Mouse (Mus musculus): ENCODE measurements around the gene Wnk4. TPM values are rescaled to one million over a fixed set of nuclear protein-coding genes. Genes with fewer than 3 reads are reported as not detected.
A peak's percentile ranks its signal among the peaks of the same experiment; 100 is the strongest.

Gene Wnk4
- polyA plus RNA-seq, 1 experiment, result 37.7 TPM

GRCm38 (mm10) chr11:101226065-101226701 lies 34.2 kb upstream of the Wnk4 start, which contains the start of gene Ezh1:
Ezh1 (minus strand) TSS chr11:101226463.
- Histone ChIP-seq H3K9me3 (no peaks in the 10 kb centered on the region), H3K4me1 (peaks cover 34% of the 10 kb centered on the region), H3K4me3 (replicated peaks) (peak within 1 kb of the TSS; percentile 97), H3K27me3 (replicated peaks) (peaks cover 36% of the 10 kb centered on the region), H3K36me3 (replicated peaks; ENCODE audit: low read length) (peaks cover 4% of the 10 kb centered on the region)
- TF ChIP-seq FLI1 (IDR thresholded peaks at IDR 0.05; ENCODE audit: low read length), result no peak
- TF ChIP-seq GATA1 (IDR thresholded peaks at IDR 0.05; ENCODE audit: borderline replicate concordance, low read length), result no peak

DNA sequence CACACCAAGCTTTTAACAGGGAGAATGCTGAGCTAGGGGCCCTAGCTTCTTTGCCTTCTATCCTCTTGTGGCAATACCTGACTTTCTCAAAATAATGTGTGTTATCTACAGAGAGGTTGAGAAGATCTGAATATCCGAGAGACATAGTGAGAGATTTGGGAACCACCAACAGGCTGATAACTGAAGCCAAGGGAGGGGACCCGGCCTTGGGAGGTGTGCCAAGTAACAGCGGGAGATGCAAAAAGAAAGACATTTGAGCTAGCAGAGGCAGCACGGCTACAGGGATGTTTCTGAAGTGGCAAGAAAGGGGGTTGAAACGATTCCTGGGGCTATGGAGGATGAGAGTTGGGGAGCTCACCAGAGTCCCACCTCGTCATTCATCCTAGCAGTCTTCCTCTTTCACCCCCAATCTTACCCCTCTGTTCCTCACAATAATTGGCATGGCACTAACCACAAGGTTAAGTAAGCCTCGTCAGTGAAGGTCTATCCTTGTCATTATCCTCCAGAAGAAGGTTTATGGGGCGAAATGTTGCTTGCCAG lies 30.9 kb upstream of the Wnk4 start:
- no peak for TF ChIP-seq FLI1 (IDR thresholded peaks at IDR 0.05; ENCODE audit: low read length)
- TF ChIP-seq GATA1 (IDR thresholded peaks at IDR 0.05; ENCODE audit: borderline replicate concordance, low read length), result no peak
- H3K27me3 ChIP-seq (replicated peaks), result peaks cover 63% of the 10 kb centered on the region
- no peak overlapping the region for H3K4me3 ChIP-seq (replicated peaks)
- peaks cover 43% of the 10 kb centered on the region for H3K4me1 ChIP-seq
- no peaks in the 10 kb centered on the region for H3K9me3 ChIP-seq
- no peaks in the 10 kb centered on the region for H3K36me3 ChIP-seq (replicated peaks; ENCODE audit: low read length)

- TF ChIP-seq FLI1 (IDR thresholded peaks at IDR 0.05; ENCODE audit: low read length) (no peak), GATA1 (IDR thresholded peaks at IDR 0.05; ENCODE audit: borderline replicate concordance, low read length) (no peak)
- peaks cover 36% of the 10 kb centered on the region for H3K4me1 ChIP-seq
- no peaks in the 10 kb centered on the region for H3K36me3 ChIP-seq (replicated peaks; ENCODE audit: low read length)
- peaks cover 67% of the 10 kb centered on the region for H3K27me3 ChIP-seq (replicated peaks)
- no peak overlapping the region for H3K4me3 ChIP-seq (replicated peaks)
- H3K9me3 ChIP-seq, result no peaks in the 10 kb centered on the region
Observed at GRCm38 (mm10) chr11:101230061-101230511, 30.3 kb upstream of the Wnk4 start.

GRCm38 (mm10) chr11:101230526-101230925 lies 29.8 kb upstream of the Wnk4 start:
- no peak for TF ChIP-seq GATA1 (IDR thresholded peaks at IDR 0.05; ENCODE audit: borderline replicate concordance, low read length)
- no peak for TF ChIP-seq FLI1 (IDR thresholded peaks at IDR 0.05; ENCODE audit: low read length)
- no peaks in the 10 kb centered on the region for H3K36me3 ChIP-seq (replicated peaks; ENCODE audit: low read length)
- peaks cover 33% of the 10 kb centered on the region for H3K4me1 ChIP-seq
- H3K27me3 ChIP-seq (replicated peaks), result peaks cover 69% of the 10 kb centered on the region
- H3K9me3 ChIP-seq, result no peaks in the 10 kb centered on the region
- H3K4me3 ChIP-seq (replicated peaks), result no peak overlapping the region

GRCm38 (mm10) chr11:101230991-101231871 lies 29.1 kb upstream of the Wnk4 start:
- H3K27me3 ChIP-seq (replicated peaks), result peaks cover 69% of the 10 kb centered on the region
- H3K9me3 ChIP-seq, result peaks cover 1% of the 10 kb centered on the region
- peaks cover 33% of the 10 kb centered on the region for H3K4me1 ChIP-seq
- no peak for TF ChIP-seq GATA1 (IDR thresholded peaks at IDR 0.05; ENCODE audit: borderline replicate concordance, low read length)
- peak overlapping the region; percentile 82 for H3K4me3 ChIP-seq (replicated peaks)
- no peaks in the 10 kb centered on the region for H3K36me3 ChIP-seq (replicated peaks; ENCODE audit: low read length)

GRCm38 (mm10) chr11:101232010-101232839 lies 28.1 kb upstream of the Wnk4 start:
- peaks cover 33% of the 10 kb centered on the region for H3K4me1 ChIP-seq
- H3K36me3 ChIP-seq (replicated peaks; ENCODE audit: low read length), result no peaks in the 10 kb centered on the region
- H3K4me3 ChIP-seq (replicated peaks), result peak overlapping the region; percentile 82
- peaks cover 75% of the 10 kb centered on the region for H3K27me3 ChIP-seq (replicated peaks)
- peaks cover 8% of the 10 kb centered on the region for H3K9me3 ChIP-seq
- TF ChIP-seq GATA1 (IDR thresholded peaks at IDR 0.05; ENCODE audit: borderline replicate concordance, low read length), result no peak
- no peak for TF ChIP-seq FLI1 (IDR thresholded peaks at IDR 0.05; ENCODE audit: low read length)

DNA sequence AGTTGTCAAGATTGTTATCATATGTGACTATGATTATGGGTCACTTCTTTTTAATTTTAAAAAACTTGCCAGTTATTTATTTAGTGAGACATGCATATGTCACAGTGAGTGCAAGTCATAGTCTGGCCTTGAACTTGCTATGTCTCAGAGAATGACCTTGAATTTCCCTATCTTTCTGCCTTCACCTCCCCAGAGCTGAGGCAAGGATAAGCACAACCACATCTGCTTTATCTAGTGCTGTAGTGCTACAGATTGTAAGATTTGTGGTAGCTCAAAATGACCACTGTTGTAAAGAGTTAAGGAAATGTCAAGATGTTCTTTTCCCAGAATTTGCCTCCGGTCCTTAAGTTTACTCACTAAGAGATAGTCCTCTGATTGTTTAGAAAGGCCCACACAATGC lies 27.1 kb upstream of the Wnk4 start:
- no peak overlapping the region for H3K4me3 ChIP-seq (replicated peaks)
- TF ChIP-seq FLI1 (IDR thresholded peaks at IDR 0.05; ENCODE audit: low read length), result no peak
- H3K36me3 ChIP-seq (replicated peaks; ENCODE audit: low read length), result no peaks in the 10 kb centered on the region
- peaks cover 37% of the 10 kb centered on the region for H3K4me1 ChIP-seq
- H3K9me3 ChIP-seq, result peaks cover 8% of the 10 kb centered on the region
- H3K27me3 ChIP-seq (replicated peaks), result peaks cover 76% of the 10 kb centered on the region

GRCm38 (mm10) chr11:101234124-101234523 lies 26.2 kb upstream of the Wnk4 start:
- no peak overlapping the region for H3K4me3 ChIP-seq (replicated peaks)
- H3K4me1 ChIP-seq, result peaks cover 38% of the 10 kb centered on the region
- H3K27me3 ChIP-seq (replicated peaks), result peaks cover 75% of the 10 kb centered on the region

DNA sequence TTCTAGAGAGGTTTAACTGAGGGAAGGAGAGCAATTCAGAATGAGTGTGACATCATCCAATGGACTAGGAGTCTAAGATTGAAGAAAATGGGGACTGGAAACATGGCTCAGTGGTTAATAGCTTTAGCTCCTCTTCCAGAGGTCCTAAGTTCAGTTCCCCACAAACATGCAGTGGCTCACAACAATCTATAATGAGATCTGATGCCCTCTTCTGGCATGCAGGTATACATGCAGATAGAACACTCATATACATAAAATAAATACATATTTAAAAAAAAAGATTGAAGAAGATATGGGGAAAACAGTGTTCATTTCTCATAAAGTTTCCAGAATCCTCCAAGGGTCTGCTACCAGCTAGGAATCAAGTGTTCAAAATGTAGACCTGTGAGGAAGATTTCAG lies 24.9 kb upstream of the Wnk4 start:
- Histone ChIP-seq H3K9me3 (peaks cover 8% of the 10 kb centered on the region), H3K27me3 (replicated peaks) (peaks cover 63% of the 10 kb centered on the region), H3K36me3 (replicated peaks; ENCODE audit: low read length) (no peaks in the 10 kb centered on the region), H3K4me1 (peaks cover 30% of the 10 kb centered on the region), H3K4me3 (replicated peaks) (no peak overlapping the region)
- no peak for TF ChIP-seq FLI1 (IDR thresholded peaks at IDR 0.05; ENCODE audit: low read length)
- no peak for TF ChIP-seq GATA1 (IDR thresholded peaks at IDR 0.05; ENCODE audit: borderline replicate concordance, low read length)

More at GRCm38 (mm10) chr11:101234124-101234523, 26.2 kb upstream of the Wnk4 start:
- H3K36me3 ChIP-seq (replicated peaks; ENCODE audit: low read length), result no peaks in the 10 kb centered on the region
- TF ChIP-seq GATA1 (IDR thresholded peaks at IDR 0.05; ENCODE audit: borderline replicate concordance, low read length), result no peak
- no peak for TF ChIP-seq FLI1 (IDR thresholded peaks at IDR 0.05; ENCODE audit: low read length)
- peaks cover 8% of the 10 kb centered on the region for H3K9me3 ChIP-seq
